Mouse (Mus musculus): ENCODE data around the gene Zscan10. TPM values are rescaled to one million over a fixed set of nuclear protein-coding genes. Genes with fewer than 3 reads are reported as not detected.

Gene Zscan10
- polyA plus RNA-seq (2014; fragmentation: Nextera tagmentation; extraction: Ambion mirVana): not detected in 2 replicates

DNA sequence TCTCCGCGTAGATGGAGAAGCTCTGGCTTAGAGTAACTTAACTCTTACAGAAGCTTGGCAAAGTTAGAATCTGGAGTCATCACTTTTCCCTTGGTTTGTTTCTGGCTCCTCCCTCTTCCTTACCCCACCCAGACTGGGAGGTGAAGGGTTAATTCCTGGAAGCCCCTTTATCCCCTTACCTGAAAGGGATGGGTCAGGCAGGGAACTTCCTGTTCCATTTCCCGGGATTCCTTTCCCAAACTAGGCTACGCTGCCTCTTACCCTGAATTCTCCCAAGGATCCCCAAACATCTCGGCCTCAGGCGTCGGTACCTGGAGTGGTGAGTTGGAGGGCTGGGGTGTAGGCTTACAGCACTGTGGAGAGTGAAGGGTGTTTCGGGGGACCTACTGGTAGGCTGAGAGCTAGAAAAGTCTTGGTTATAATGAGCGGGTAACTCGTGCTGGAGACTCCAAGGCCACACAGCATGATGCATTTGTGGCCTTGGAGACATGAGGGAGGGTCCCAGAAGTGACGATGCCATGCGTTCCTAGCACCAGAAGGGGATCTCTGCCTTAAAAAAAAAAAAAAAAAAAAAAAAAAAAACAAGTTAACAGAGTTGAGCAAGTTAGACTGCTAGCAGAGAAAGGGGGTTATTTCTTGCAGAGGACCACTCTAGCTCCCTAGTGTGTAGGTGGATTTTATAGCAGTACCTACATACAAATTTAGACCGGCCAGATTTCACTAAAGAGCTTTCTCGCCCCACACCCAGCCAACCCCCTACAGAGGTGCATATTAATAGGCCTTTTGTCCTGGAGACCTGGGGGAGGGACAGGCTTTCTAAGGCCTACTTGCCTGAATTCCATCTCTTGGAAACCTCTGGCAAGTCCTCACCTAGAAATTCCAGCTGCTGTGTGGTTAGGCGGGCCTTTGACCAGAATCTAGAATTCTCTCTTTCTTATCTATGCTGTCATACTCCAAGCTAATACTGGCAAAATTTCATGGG is at the start of gene Zscan10:
Zscan10 (plus strand) TSS at position 216 of the 982 bp plus-strand sequence.
- H3K9ac ChIP-seq (replicated peaks; ENCODE audit: low read depth, low read length): no peak within 1 kb of the TSS
- no peak within 1 kb of the TSS for H3K4me3 ChIP-seq (ENCODE audit: low read depth, low read length)
- H3K9me3 ChIP-seq (ENCODE audit: control insufficient read depth, low read length): no peaks in the 10 kb centered on the region
- H3K27ac ChIP-seq (ENCODE audit: low read depth, low read length): no peak within 1 kb of the TSS
- WGBS: 35% methylated on average over 15 of the region's 15 CpGs
- H3K4me2 ChIP-seq (ENCODE audit: low read depth, low read length): no peak within 1 kb of the TSS
- no peaks in the 10 kb centered on the region for H3K36me3 ChIP-seq (ENCODE audit: control insufficient read depth, insufficient read depth, low read length)
- ATAC-seq (ENCODE audit: low read depth): no peak
- no peaks in the 10 kb centered on the region for H3K4me1 ChIP-seq (ENCODE audit: control insufficient read depth, insufficient read depth, low read length)
- no peaks in the 10 kb centered on the region for H3K27me3 ChIP-seq (ENCODE audit: control insufficient read depth, insufficient read depth, low read length)

DNA sequence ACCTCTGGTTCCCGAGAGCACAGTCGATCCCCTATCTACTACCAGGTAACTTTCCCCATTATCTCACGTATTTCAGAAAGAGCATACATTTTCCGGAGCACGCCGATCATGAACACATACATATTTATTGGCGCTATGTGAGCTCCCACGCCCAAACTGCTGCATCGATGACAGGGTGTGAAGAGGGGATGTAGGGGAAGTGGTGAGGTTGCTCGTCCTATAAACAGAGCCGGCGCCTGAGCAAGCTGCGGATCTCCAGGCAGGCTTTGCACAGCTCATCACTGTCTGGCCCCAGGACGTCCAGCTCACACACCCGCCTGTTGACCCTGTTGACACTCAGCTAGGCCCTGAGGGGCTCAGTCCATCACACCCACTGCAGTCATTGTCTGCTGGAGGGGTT is 49.8 kb upstream of the Zscan10 start:
- H3K4me1 ChIP-seq (ENCODE audit: control insufficient read depth, insufficient read depth, low read length): 0 out of 2 replicates have a peak, but pooled peaks cover 3% of the 10 kb centered on the region
- peak overlapping the region; percentile 76 for H3K4me2 ChIP-seq (ENCODE audit: low read depth, low read length)
- H3K36me3 ChIP-seq (ENCODE audit: control insufficient read depth, insufficient read depth, low read length): no peaks in the 10 kb centered on the region
- H3K9ac ChIP-seq (replicated peaks; ENCODE audit: low read depth, low read length): peak overlapping the region; percentile 55
- WGBS: under 1% methylated on average over 15 of the region's 15 CpGs
- H3K9me3 ChIP-seq (ENCODE audit: control insufficient read depth, low read length): no peaks in the 10 kb centered on the region
- H3K4me3 ChIP-seq (ENCODE audit: low read depth, low read length): peak overlapping the region; percentile 54
- H3K27ac ChIP-seq (ENCODE audit: low read depth, low read length): peak overlapping the region; percentile 66
- peak; percentile 15 for ATAC-seq (ENCODE audit: low read depth)
- H3K27me3 ChIP-seq (ENCODE audit: control insufficient read depth, insufficient read depth, low read length): no peaks in the 10 kb centered on the region

DNA sequence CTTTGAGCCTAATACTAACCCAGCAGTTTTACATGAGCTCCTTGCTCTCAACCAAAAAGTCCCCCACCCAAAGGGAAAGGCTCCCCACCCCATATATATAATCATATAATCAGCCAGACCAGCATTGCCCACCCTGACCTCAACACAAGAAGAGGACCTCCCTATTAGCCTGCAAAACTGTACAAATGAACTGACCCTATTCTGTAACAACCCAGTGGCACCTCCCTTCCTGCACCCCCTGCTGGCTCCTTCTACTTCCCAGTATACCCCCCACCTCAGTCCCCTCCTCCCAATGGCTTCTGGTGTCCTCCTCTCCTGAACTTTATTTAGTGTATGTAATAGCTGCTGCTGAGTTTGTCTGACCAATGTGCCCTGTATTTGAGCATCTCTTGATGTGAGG is 49.2 kb upstream of the Zscan10 start:
- no peaks in the 10 kb centered on the region for H3K27me3 ChIP-seq (ENCODE audit: control insufficient read depth, insufficient read depth, low read length)
- 0 out of 2 replicates have a peak, but pooled peaks cover 3% of the 10 kb centered on the region for H3K4me1 ChIP-seq (ENCODE audit: control insufficient read depth, insufficient read depth, low read length)
- H3K9me3 ChIP-seq (ENCODE audit: control insufficient read depth, low read length): no peaks in the 10 kb centered on the region
- no peak for ATAC-seq (ENCODE audit: low read depth)
- peak overlapping the region; percentile 54 for H3K4me3 ChIP-seq (ENCODE audit: low read depth, low read length)
- peak overlapping the region; percentile 76 for H3K4me2 ChIP-seq (ENCODE audit: low read depth, low read length)
- no peak overlapping the region for H3K27ac ChIP-seq (ENCODE audit: low read depth, low read length)
- H3K36me3 ChIP-seq (ENCODE audit: control insufficient read depth, insufficient read depth, low read length): peaks cover 4% of the 10 kb centered on the region; the same call in 1 of the 2 replicates
- peak overlapping the region; percentile 55; the same call in 1 of the 2 replicates for H3K9ac ChIP-seq (replicated peaks; ENCODE audit: low read depth, low read length)

DNA sequence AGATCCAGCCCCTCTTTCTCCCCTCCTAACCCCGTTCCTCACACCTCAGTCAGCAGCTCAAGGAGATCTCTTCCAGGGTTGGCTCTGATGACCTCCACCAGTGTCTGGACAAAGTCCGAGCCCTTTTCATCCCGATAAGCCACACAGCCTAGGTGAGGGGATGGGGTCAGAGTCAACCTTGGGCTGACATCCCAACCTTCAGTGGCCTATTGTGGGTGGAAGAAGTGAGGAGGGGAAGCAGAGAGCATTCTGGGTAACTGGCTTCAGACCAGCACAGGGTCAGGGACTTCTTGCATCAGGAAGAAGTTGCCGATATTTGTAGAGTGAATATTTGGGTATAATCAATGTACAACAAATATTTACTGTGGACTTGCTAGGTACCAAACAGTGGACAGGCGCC is 48.7 kb upstream of the Zscan10 start:
- Histone ChIP-seq H3K4me3 (ENCODE audit: low read depth, low read length) (no peak overlapping the region), H3K9me3 (ENCODE audit: control insufficient read depth, low read length) (no peaks in the 10 kb centered on the region), H3K4me1 (ENCODE audit: control insufficient read depth, insufficient read depth, low read length) (0 out of 2 replicates have a peak, but pooled peaks cover 3% of the 10 kb centered on the region), H3K4me2 (ENCODE audit: low read depth, low read length) (no peak overlapping the region), H3K36me3 (ENCODE audit: control insufficient read depth, insufficient read depth, low read length) (peaks cover 6% of the 10 kb centered on the region), H3K27ac (ENCODE audit: low read depth, low read length) (no peak overlapping the region), H3K9ac (replicated peaks; ENCODE audit: low read depth, low read length) (no peak overlapping the region), H3K27me3 (ENCODE audit: control insufficient read depth, insufficient read depth, low read length) (no peaks in the 10 kb centered on the region)
- no peak for ATAC-seq (ENCODE audit: low read depth)
- WGBS: 74% methylated on average over 5 of the region's 5 CpGs

DNA sequence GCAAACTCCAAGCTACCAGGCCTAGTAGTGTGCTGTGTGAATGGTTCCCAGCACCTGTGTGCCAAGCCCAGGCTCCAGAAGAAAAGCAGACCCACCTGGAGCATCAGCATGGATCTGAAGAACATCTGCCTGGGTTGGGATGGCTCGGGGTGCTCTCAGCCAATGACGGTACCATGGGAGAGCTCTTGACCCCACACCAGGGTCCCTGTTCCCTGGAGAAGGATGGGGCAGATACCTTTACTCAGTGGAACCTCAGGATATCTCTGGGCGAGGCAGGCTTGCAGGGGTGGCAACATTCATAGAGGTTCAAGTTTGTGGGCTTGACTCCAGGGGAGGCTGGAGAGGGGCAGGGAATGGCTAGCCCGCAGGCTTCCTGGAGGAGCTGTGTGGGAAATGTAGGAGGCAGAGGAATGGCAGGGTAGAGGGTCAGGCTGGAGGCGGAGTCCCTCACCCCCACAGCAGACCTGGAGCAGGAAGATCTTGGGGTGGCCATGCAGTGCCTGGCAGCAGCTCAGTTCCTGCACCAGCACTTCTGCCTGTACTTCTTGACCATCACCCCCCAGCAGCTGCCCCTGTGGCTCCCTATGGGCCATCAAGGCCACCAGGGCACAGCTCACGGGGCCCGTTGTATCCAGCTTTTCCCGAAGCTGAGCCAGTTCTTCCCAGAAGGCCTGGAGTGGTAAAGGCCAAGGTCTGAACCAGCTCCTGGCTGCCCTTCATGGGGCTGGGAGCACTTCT is 47.6 kb upstream of the Zscan10 start:
- no peak overlapping the region for H3K4me2 ChIP-seq (ENCODE audit: low read depth, low read length)

DNA sequence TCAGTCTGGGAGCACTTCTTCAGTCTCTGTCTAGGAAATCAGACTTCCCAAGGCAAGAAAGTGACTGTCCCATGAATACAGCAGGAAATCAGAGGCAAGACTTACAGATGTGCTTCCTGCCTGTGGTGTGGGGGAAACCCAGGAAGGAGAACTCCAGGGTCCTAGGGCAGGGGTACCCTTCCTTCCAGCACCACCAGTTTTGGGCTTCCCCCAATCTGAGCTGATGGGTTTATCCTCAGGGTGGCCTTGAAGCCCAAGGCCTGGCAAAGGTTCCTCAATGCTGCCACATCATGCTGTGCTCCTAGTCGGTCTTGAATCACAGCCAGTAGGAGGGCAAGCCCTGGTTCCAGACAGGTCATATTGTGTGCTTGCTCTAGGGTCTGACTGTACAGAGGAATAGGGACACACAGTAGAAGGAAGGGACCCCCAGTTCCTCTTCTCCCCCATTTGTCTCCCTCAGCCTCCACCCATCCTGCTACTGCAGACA is 47.0 kb upstream of the Zscan10 start:
- no peak overlapping the region for H3K4me3 ChIP-seq (ENCODE audit: low read depth, low read length)
- no peak overlapping the region for H3K4me2 ChIP-seq (ENCODE audit: low read depth, low read length)
- 0 out of 2 replicates have a peak, but pooled peaks cover 3% of the 10 kb centered on the region for H3K4me1 ChIP-seq (ENCODE audit: control insufficient read depth, insufficient read depth, low read length)
- H3K36me3 ChIP-seq (ENCODE audit: control insufficient read depth, insufficient read depth, low read length): peaks cover 16% of the 10 kb centered on the region
- H3K9ac ChIP-seq (replicated peaks; ENCODE audit: low read depth, low read length): no peak overlapping the region
- H3K9me3 ChIP-seq (ENCODE audit: control insufficient read depth, low read length): no peaks in the 10 kb centered on the region
- ATAC-seq (ENCODE audit: low read depth): no peak
- H3K27me3 ChIP-seq (ENCODE audit: control insufficient read depth, insufficient read depth, low read length): no peaks in the 10 kb centered on the region
- no peak overlapping the region for H3K27ac ChIP-seq (ENCODE audit: low read depth, low read length)
- 86% methylated on average over 1 of the region's 1 CpGs for whole genome bisulfite sequencing

More for the DNA sequence above, 47.6 kb upstream of the Zscan10 start:
- H3K9ac ChIP-seq (replicated peaks; ENCODE audit: low read depth, low read length): no peak overlapping the region
- ATAC-seq (ENCODE audit: low read depth): no peak
- 0 out of 2 replicates have a peak, but pooled peaks cover 3% of the 10 kb centered on the region for H3K4me1 ChIP-seq (ENCODE audit: control insufficient read depth, insufficient read depth, low read length)
- H3K4me3 ChIP-seq (ENCODE audit: low read depth, low read length): no peak overlapping the region
- H3K9me3 ChIP-seq (ENCODE audit: control insufficient read depth, low read length): no peaks in the 10 kb centered on the region
- H3K27ac ChIP-seq (ENCODE audit: low read depth, low read length): no peak overlapping the region
- H3K36me3 ChIP-seq (ENCODE audit: control insufficient read depth, insufficient read depth, low read length): peaks cover 11% of the 10 kb centered on the region
- H3K27me3 ChIP-seq (ENCODE audit: control insufficient read depth, insufficient read depth, low read length): no peaks in the 10 kb centered on the region
- WGBS: 88% methylated on average over 8 of the region's 8 CpGs

DNA sequence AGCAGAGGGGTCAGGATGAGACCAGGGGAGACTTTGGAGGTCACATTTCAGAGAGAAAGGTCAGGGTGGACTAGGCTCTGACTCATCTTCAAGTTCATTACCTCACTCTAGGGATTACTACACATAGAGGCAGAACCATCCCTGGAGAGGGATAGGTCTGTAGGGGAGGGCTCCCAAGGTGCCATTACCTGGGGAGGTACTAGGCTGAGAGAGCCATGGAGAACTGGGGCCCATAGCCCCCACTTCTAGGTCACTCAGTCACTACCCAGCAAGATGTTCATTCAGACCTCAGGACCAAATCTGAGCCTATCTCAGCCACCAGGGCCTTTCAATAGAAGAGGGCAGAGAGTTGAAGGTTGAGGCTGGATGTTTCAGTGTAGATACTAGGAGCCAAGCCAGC is 46.3 kb upstream of the Zscan10 start:
- H3K9ac ChIP-seq (replicated peaks; ENCODE audit: low read depth, low read length): no peak overlapping the region
- no peak overlapping the region for H3K4me2 ChIP-seq (ENCODE audit: low read depth, low read length)
- peaks cover 21% of the 10 kb centered on the region for H3K36me3 ChIP-seq (ENCODE audit: control insufficient read depth, insufficient read depth, low read length)
- no peak overlapping the region for H3K27ac ChIP-seq (ENCODE audit: low read depth, low read length)
- no peaks in the 10 kb centered on the region for H3K9me3 ChIP-seq (ENCODE audit: control insufficient read depth, low read length)
- no peak overlapping the region for H3K4me3 ChIP-seq (ENCODE audit: low read depth, low read length)
- H3K27me3 ChIP-seq (ENCODE audit: control insufficient read depth, insufficient read depth, low read length): no peaks in the 10 kb centered on the region
- 0 out of 2 replicates have a peak, but pooled peaks cover 3% of the 10 kb centered on the region for H3K4me1 ChIP-seq (ENCODE audit: control insufficient read depth, insufficient read depth, low read length)
- no peak for ATAC-seq (ENCODE audit: low read depth)

DNA sequence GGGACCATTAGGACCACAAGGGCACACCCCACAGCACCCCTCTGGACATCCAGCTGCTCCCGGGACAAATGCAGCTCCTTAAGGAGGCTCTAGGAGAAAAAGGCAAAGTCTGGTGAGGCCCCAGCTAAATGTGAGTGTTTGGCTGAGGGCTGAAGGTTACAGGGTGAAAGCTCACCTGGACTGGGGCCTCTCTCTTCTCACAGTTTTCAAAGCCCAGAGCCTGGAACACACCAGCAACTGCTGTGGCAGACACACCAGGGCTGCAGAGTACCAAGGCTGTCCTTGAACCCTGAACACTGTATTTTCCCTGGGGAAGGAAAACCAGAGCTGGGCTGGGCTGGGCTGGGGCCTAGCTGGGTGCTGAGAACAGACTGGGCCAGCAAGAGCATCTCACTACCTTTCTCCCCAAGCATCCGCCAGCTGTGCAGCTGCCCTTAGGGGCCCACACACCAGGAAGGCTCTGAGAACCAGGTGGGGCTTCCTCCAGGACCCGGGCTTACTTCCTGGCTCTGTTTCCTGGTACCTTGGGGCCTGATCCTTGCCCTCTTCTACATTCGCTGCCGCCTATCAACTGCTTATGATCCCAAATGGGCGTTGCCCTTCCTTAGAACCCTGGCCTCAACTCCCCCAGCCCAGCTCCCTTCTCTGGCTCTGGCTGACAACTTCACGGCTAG is 45.3 kb upstream of the Zscan10 start:
- no peak overlapping the region for H3K4me3 ChIP-seq (ENCODE audit: low read depth, low read length)
- H3K9ac ChIP-seq (replicated peaks; ENCODE audit: low read depth, low read length): no peak overlapping the region
- peaks cover 23% of the 10 kb centered on the region for H3K36me3 ChIP-seq (ENCODE audit: control insufficient read depth, insufficient read depth, low read length)
- H3K4me2 ChIP-seq (ENCODE audit: low read depth, low read length): no peak overlapping the region
- WGBS: 80% methylated on average over 7 of the region's 7 CpGs
- H3K9me3 ChIP-seq (ENCODE audit: control insufficient read depth, low read length): no peaks in the 10 kb centered on the region
- H3K4me1 ChIP-seq (ENCODE audit: control insufficient read depth, insufficient read depth, low read length): no peaks in the 10 kb centered on the region
- no peaks in the 10 kb centered on the region for H3K27me3 ChIP-seq (ENCODE audit: control insufficient read depth, insufficient read depth, low read length)
- H3K27ac ChIP-seq (ENCODE audit: low read depth, low read length): no peak overlapping the region
- no peak for ATAC-seq (ENCODE audit: low read depth)

Measured in neural tube, embryonic 14.5 days (tissue).